Comparison of ENCODE assay signal across 8 mouse cellular contexts in the genomic region with DNA sequence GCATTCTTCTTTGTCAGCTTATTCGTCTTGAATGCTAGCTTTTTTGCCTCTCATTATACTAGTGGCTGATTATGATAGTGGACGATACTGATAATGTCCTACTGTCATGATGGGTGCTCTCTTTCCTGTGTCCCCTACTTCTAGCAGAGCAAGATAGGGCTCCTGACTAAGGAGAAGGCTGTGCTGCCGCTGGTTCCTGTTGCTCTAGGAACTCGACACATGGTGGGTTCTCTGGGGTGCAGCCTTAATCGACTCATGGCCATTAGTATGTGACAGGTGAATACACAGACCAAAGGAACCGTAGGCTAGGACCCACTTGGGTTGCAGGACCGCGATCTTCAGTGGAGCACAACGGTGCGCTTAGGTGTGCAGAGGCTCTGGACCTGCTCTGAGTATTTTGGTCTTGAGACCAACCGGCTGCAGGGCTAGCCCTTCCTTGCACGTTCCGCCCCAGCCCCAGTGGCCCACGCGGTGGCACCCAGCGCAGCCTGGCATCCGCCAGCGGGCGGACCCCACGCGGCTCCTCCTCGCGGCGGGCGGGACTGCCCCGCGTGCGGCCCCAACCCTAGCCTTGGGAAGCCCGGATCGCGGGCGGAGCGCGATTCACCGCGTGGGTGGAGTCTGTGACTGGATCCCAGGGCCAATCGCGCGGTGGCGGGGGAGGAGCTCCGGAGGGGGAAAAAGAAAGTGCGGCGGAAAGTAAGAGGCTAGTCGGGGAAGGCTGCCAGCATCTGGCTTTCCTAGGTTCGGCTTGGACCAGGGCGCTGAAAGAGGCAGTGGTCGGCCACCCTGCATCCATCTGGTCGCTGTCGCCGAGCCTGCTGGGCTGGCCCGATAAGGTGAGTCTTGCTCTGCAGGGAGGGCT. TPM values are rescaled to one million over a fixed set of nuclear protein-coding genes. Genes with fewer than 3 reads are reported as not detected.
A peak's percentile ranks its signal among the peaks of the same experiment; 100 is the strongest.
DNase-seq lines count a peak whose midpoint lies in the region; ATAC-seq and TF ChIP-seq lines count a peak whose summit lies in the region.

A gene (plus strand): TSS at position 657 of the 865 bp plus-strand sequence.

- peak; percentile 98 for ATAC-seq in embryonic facial prominence, embryonic 15.5 days (ENCODE audit: insufficient number of reproducible peaks, low FRiP score, low TSS enrichment, low read depth)
- ATAC-seq in limb, embryonic 13.5 days (ENCODE audit: low FRiP score, low read depth): peak; percentile 99
- peak; percentile 98 for ATAC-seq in midbrain, embryonic 15.5 days (replicated peaks)

- H3K9me3 ChIP-seq in embryonic facial prominence, embryonic 15.5 days (replicated peaks): no peaks in the 10 kb centered on the region
- H3K9me3 ChIP-seq in limb, embryonic 13.5 days: no peaks in the 10 kb centered on the region
- no peaks in the 10 kb centered on the region for H3K9me3 ChIP-seq in midbrain, embryonic 15.5 days

- peaks cover 3% of the 10 kb centered on the region; the same call in 1 of the 2 replicates for H3K4me1 ChIP-seq in bone marrow macrophage, adult 2 months (ENCODE audit: control insufficient read depth, insufficient read depth, low read length)
- peaks cover 7% of the 10 kb centered on the region; the same call in 1 of the 2 replicates for H3K4me1 ChIP-seq in embryonic facial prominence, embryonic 15.5 days
- peaks cover 10% of the 10 kb centered on the region for H3K4me1 ChIP-seq in limb, embryonic 13.5 days
- H3K4me1 ChIP-seq in midbrain, embryonic 15.5 days: peaks cover 8% of the 10 kb centered on the region; the same call in 1 of the 2 replicates

- no peak for TF ChIP-seq CTCF in bone marrow macrophage, adult 2 months (IDR thresholded peaks at IDR 0.05; ENCODE audit: low read depth, low read length)

- no peaks in the 10 kb centered on the region for H3K36me3 ChIP-seq in embryonic facial prominence, embryonic 15.5 days
- no peaks in the 10 kb centered on the region for H3K36me3 ChIP-seq in limb, embryonic 13.5 days
- no peaks in the 10 kb centered on the region for H3K36me3 ChIP-seq in midbrain, embryonic 15.5 days (replicated peaks)

- peak; percentile 34; the same call in 1 of the 2 replicates for TF ChIP-seq POLR2A in bone marrow macrophage, adult 2 months (IDR thresholded peaks at IDR 0.05; ENCODE audit: borderline replicate concordance, low read depth, low read length)

- H3K4me3 ChIP-seq in bone marrow macrophage, adult 2 months (ENCODE audit: insufficient read depth, low read length): peak within 1 kb of the TSS; percentile 68
- peak within 1 kb of the TSS; percentile 65 for H3K4me3 ChIP-seq in embryonic facial prominence, embryonic 15.5 days (replicated peaks)
- peak within 1 kb of the TSS; percentile 68 for H3K4me3 ChIP-seq in limb, embryonic 13.5 days
- H3K4me3 ChIP-seq in midbrain, embryonic 15.5 days: peak within 1 kb of the TSS; percentile 59

- no peak within 1 kb of the TSS for H3K27ac ChIP-seq in bone marrow macrophage, adult 2 months (ENCODE audit: insufficient read depth, low read depth, low read length)
- peak within 1 kb of the TSS; percentile 73 for H3K27ac ChIP-seq in embryonic facial prominence, embryonic 15.5 days (replicated peaks)
- H3K27ac ChIP-seq in limb, embryonic 13.5 days: no peak within 1 kb of the TSS
- peak within 1 kb of the TSS; percentile 39; the same call in 1 of the 2 replicates for H3K27ac ChIP-seq in midbrain, embryonic 15.5 days

- peak within 1 kb of the TSS; percentile 66 for H3K9ac ChIP-seq in embryonic facial prominence, embryonic 15.5 days
- H3K9ac ChIP-seq in limb, embryonic 13.5 days: peak within 1 kb of the TSS; percentile 73
- peak within 1 kb of the TSS; percentile 54 for H3K9ac ChIP-seq in midbrain, embryonic 15.5 days

- DNase-seq in A20 (ENCODE audit: low read depth, low spot score): peak; percentile 73
- peak; percentile 95 for DNase-seq in heart, adult 8-10 months (ENCODE audit: low spot score)
- DNase-seq in kidney, adult 9 months: peak; percentile 95
- DNase-seq in spleen, adult 18-20 months: peak; percentile 86 to 92

- WGBS in embryonic facial prominence, embryonic 15.5 days: 2% methylated on average over 51 of the region's 51 CpGs
- 2% methylated on average over 51 of the region's 51 CpGs for WGBS in limb, embryonic 13.5 days
- 2% methylated on average over 51 of the region's 51 CpGs for WGBS in midbrain, embryonic 15.5 days

- no peaks in the 10 kb centered on the region for H3K27me3 ChIP-seq in embryonic facial prominence, embryonic 15.5 days
- peaks cover 11% of the 10 kb centered on the region; the same call in 1 of the 2 replicates for H3K27me3 ChIP-seq in limb, embryonic 13.5 days
- no peaks in the 10 kb centered on the region for H3K27me3 ChIP-seq in midbrain, embryonic 15.5 days (replicated peaks)

- H3K4me2 ChIP-seq in embryonic facial prominence, embryonic 15.5 days (replicated peaks): peak within 1 kb of the TSS; percentile 54
- peak within 1 kb of the TSS; percentile 77 for H3K4me2 ChIP-seq in limb, embryonic 13.5 days (replicated peaks)
- peak within 1 kb of the TSS; percentile 79 for H3K4me2 ChIP-seq in midbrain, embryonic 15.5 days

RNA-seq across cellular contexts. Expression of the gene that starts here (rescaled TPM):
- 5.6 and 5.8 TPM in 2 replicates for polyA plus RNA-seq in bone marrow macrophage, adult 2 months (2012; ENCODE audit: insufficient read depth, insufficient read length, missing spikeins)
- polyA plus RNA-seq in embryonic facial prominence, embryonic 15.5 days (2015; fragmentation: Nextera tagmentation; extraction: Ambion mirVana): 8.9 and 9.8 TPM in 2 replicates
- 1 to 10 TPM; 2.4 to 4.3 (median 3.3) TPM for total RNA-seq in heart, adult 8-10 months (2022)
- polyA plus RNA-seq in limb, embryonic 13.5 days (2015; fragmentation: Nextera tagmentation; extraction: Ambion mirVana): 8.1 and 8.2 TPM in 2 replicates
- 6.8 and 7.7 TPM in 2 replicates for polyA plus RNA-seq in midbrain, embryonic 15.5 days (2015; fragmentation: Nextera tagmentation; extraction: Ambion mirVana)

Comparison
In these comparisons a context has a peak if more than half of its experiments do, and no peak if none do; other contexts are left out.
1. H3K27ac ChIP-seq: peak in embryonic facial prominence, embryonic 15.5 days (single experiment) and midbrain, embryonic 15.5 days (single experiment); none in bone marrow macrophage, adult 2 months (single experiment) and limb, embryonic 13.5 days (single experiment).
2. Peak in every context shown above with its lines, with median percentiles within 50 percentile points of each other: DNase-seq, H3K4me3 ChIP-seq, ATAC-seq, H3K4me2 ChIP-seq and H3K9ac ChIP-seq.